Mouse (Mus musculus): Measurements from ENCODE around the gene Map3k13. TPM values are rescaled to one million over a fixed set of nuclear protein-coding genes. Genes with fewer than 3 reads are reported as not detected.
"Not testable (repeated sequence)": the region's sequence is repeated elsewhere in the genome, so short reads cannot be mapped to it uniquely, and the experiment has no call there.

Gene Map3k13
- total RNA-seq, 2 experiments from 2014 or later = 0.41 to 0.46 TPM

DNA sequence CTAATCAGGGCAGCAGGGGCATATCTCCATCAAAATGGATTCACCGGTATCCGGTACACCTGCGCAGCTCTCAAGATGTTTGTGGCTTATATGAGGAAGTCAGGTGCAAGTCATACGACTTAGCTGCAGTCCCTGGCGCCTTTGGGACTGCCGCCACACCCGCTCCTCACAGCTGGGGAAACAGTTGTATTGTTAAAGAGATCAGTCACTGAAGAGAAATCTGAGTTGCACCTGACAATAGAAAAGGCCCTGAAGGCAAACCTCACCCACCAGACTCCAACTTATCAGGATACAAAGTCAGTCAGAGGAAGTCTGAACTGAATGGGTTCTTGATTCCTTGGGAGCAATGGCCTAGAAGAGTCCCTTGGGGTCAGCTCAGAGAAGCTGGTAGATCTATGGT is 13.6 kb downstream of the Map3k13 start:
- DNase-seq = not testable (repeated sequence)

DNA sequence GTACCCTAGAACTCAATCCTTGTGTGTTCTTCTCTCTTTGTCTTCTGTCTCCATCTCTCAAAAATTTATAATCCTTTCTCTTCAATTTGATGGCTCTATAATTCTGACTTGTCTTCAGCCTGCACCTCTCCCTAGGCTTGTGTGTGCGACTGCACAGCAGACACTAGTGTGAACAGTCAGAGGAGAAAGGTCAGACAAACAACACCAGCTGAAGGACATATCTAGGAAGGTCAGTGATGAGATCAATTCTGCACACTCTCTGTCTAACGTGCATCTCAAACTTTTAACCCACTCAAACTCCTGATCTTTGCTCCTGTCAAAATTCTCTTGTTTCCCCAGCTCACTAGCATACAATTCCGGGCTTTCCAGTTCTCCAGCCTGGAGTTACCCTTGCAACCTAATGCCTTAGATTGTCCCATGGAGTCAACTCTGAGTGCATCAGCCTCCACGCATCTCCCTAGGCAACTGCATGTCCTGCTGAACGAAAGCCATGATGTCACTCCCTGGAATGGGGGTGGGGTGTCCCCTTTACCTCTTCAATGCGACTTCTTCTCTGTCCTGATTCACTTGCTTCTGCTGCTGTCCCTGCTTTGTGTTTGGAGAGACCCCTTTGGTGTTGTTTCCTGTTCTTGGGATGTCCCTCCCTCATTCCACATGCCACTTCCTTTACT is 19.2 kb downstream of the Map3k13 start:
- no peak for DNase-seq

DNA sequence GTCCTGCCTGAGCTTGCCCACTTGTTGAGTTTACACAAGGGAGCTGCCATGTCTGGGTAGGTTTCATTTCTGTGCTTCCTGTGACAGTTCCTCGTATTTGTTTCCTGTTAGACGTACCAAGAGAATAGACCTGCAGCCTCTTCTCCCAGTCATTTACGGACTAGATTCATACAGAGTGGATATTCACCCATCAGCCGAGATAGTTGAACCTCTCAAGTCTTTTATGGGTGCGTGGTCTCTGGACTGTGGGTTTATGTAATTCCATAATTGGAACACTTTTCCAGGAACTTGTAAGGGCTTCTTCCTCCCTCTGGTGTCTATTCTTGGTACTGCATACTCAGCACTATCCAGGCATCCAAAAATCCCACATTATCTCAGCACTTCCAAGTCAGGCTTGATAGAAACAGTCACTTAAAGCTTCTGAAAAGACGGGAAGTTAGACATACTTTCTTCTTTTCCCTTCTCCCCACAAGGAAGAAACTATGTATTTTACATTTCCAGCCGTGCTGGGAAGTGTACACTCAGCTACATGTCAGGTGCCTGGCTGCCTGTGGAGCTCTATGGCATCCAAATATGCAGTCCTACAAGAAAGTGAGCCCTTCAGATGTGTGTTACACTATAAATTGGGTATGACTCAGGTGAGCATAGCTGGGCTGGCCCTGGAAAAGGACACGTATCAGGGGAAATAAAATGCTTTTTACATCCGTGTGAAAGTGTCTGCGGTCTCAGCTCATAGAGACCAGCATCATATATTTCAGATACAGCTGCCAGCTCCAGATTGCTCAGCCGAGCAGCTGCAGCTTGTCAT is 20.9 kb downstream of the Map3k13 start:
- no peak for DNase-seq

DNA sequence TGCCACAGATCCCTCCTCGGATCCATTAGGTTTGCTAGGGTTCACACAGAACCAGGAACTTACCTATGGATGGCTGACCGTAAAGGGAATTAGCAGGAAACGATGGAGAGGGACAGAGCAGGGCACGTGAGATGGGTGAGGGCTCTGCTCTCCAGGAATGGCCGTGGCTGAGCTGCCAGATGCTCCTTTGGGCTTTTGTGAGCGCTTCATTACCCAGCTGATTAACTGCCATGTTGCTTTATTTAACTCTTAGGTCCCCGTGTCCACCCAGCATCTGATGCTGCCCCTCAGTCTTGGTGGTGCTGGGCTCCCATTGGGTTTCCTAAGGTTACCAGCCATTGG is 21.5 kb downstream of the Map3k13 start:
- DNase-seq = no peak

DNA sequence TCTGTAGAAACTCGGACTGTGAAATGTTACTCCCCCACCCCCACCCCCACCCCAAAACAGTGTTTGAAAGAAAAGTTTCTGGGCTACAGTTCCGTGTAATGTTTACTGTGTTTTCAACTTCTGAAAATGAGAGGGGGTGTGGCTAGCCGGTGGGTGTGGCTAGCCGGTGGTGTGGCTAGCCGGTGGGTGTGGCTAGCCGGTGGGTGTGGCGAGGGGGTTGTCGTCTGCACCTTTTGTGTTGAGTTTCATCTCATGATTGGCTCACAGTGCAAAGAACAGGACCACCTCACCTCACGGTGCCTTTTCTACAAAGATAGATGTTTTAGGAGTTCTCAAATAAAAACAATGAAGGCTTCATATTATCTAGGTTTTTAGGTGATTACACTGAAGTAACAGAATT is 24.0 kb downstream of the Map3k13 start:
- DNase-seq = no peak

DNA sequence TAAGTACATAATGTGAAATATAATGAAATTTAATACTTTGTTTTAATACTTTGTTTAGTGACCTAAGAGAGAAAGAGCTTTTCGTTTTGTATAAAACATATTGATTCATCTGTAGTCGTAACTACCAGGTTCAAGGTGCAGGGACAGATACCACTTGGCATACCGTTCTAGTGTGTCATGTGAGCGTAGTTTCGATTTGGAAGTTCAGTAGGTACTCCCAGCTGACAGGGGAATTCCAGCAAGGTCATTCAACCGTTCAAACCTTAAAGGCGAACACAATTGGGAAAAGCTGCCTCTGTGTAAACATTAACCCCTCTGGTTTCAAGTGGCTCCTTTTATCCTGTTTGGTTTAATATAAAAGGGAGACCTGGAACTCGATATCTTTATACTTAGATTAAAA is 24.5 kb downstream of the Map3k13 start:
- DNase-seq = no peak

DNA sequence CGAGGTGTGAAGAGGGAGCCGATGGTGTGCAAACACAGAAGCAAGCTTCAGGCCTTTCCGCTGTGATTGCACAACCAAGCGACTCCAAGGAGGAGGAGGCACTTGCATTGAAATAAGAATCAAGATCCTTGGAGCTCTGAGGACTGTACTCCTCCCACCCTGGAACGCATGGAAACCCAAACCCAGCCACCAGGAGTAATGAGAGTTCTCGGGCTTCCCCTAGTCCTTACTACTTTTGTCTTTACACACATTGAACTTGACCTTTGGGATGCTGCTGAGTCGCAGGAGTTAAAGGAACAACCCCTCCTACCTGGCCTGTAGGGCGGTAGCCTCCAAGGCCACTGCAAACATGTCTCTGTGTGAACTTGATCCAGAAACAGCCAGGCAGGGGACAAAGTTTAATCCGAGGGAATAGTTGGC is 31.5 kb downstream of the Map3k13 start:
- no peak for DNase-seq

DNA sequence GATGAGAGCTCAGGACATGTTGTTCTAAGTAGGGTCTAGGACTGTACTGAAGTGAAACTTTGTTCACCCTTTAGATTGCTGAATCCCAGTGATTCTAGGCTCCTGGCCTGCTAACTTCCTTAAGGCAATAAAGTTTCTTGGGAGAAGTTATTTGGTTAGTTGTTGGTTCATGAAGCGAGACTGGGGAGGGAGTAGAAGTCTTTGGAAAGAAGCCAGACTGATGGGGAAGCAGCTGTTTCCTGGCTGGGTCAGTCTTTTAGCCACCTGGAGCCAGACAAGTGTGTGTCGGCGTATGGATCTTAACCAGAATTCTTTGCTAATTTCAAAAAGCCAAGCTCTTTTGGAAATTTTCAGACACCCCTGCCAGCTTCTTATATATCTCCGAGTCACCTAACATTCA is 33.0 kb downstream of the Map3k13 start:
- DNase-seq = no peak

DNA sequence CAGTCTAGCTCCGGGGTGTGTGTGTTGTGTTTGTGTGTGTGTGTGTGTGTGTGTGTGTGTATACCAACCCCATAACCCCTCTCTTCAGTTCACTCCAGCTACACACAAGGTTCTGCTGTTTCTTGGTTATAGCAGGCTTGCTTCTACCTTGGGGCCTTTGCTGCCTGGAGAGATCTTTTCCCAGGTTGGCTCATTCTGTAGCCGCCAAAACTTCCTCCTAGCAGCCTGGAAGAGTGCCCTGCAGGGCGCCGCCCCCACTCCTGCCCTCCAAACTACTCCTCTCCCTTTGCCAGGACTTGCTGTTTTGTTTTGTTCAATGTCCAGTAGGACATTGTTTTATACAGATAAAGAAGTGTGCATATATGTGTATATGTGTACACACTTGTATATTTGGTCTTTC is 33.4 kb downstream of the Map3k13 start:
- DNase-seq = no peak

DNA sequence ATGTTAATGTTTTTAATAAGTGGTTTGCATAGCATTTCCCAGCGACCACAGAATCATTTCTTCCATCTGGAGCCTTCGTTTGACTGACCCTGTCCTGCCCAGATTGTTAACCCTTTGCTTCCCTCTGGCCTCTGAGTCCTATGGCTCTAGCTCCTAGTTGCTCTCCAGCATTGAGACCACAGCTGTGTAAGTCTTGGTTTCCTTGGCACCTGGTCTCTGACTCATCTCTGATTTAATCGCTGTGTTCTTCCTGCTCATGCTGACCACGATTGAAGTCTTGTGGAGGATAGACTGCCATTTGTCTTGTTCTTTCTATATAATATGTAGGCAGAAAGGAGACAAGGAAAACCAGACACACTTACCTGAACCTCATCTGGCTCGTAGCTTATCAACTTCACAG is 35.6 kb downstream of the Map3k13 start:
- DNase-seq = no peak

DNA sequence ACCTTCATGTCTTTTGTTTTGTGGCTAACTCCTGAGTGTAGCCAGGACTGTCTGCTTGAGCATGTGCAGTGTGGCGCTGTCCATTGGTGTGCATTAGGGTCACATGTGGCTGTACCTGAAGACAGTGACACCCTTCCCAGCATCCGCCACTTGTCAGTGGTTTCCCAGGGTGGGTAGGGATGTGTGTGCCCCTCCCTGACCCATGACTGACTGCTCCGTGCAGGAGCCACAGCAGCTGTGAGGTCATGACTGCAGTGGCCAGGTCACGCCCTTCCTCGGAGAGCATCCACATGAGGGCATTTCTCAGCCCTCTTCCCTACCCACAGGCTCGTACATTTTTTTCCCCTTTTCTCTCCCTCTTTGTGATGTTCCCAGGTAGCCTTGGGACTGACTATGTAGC is 36.6 kb downstream of the Map3k13 start:
- DNase-seq = no peak

DNA sequence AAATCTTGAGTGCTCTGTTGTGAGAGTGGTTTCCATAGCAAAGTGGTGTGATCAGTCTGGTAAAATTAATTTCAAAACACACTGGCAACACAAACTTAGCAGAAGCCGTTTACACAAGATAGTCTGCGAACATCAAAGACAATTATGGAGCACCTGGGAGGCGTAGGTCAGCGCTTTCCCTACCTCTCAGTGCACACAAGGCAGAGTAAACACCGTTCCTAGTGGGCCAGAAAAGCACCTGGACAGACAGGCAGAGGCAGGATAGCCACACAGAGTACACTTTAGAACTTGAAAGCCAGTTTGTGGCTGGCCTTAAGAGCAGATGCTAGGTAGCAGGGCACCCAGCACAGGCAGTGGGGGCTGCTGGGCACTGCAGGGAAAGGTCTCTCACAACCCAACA is 37.6 kb downstream of the Map3k13 start:
- DNase-seq = no peak

DNA sequence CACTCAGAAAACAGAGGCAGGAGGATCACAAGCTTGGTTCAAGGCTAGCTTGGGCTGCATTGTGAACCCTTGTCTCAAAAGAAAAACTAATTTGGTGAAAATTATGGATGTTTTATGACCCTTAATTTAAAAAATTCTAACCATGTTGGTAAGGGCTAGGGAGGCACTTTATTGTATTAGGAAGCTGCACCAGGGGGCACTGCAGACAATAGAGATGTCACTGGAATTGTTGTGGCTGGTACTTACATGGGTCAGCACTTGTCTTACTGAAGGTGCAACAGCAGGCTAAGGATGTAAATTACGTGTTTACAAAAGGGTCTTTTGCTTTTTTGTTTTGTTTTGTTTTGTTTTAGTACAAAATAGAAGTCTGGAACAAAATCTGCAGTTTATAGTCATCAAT is 39.3 kb downstream of the Map3k13 start:
- no peak for DNase-seq

DNA sequence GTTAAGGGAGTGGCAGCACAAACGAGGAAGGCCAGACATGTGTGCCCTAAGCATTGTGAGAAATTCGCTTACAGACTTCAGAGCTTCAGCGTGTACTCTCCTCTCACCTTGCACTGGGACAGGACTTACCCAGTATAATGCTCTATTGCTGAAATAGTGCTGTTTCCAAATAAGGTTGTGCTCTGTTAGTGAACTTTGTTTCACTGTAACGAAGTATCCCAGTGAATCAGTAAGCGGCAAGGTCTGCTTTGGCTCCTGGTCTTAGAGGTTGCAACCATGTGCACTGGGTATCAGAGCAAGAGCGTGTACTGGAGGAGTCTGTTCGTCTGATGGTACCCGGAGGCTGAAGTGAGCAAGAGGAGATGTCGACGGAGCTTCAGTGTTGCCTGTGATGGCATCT is 39.8 kb downstream of the Map3k13 start:
- DNase-seq = no peak

DNA sequence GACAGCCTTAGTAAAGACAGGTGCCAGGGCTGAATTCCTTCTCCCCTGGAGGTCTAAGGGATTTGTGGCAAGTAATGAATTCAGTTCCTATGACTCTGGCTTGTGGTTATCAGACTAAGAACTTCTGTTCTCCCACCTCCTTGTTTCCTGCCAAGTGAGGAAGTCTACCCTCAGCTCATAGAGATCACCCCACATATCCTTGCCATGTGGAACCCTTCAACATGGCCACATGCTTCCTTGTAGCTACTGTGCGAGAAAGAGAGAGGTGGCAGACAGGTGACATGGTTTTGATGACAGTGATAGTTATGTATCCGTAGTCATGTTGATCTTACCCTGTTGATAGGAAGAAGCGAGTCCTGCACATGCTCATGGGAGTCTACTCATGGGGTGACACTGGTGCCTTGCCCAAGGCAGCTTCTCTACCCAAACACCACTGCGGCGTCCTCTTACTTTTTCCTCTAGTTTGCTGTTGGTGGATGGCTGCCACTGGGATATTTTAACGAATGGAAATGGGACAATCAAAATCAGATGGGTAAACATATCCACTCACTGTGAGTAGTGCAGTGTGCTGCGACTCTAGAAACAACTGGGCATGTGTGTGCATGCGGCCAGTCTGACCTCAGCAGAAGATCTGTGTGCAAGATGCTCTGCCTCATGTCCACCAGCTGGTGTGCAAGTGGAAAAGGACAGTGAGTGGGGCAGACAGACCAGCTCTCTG is 40.9 kb downstream of the Map3k13 start:
- DNase-seq = no peak

DNA sequence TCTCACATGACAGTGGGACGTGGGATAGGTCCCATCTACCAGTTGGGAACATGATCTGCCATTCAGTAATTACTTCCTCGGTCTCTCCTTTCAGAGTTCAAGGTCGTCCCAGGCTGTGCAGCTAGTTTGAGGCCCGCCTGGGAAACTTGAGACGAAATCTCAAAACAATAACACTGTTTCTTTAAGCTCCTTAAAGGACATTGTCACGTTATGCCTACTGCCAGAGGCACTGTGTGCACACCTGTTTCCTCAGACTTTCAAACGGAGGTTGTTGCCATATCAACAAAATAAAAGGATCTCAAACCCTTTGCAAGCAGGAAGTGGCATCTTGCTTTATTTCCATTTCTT is 41.4 kb downstream of the Map3k13 start:
- DNase-seq = no peak

DNA sequence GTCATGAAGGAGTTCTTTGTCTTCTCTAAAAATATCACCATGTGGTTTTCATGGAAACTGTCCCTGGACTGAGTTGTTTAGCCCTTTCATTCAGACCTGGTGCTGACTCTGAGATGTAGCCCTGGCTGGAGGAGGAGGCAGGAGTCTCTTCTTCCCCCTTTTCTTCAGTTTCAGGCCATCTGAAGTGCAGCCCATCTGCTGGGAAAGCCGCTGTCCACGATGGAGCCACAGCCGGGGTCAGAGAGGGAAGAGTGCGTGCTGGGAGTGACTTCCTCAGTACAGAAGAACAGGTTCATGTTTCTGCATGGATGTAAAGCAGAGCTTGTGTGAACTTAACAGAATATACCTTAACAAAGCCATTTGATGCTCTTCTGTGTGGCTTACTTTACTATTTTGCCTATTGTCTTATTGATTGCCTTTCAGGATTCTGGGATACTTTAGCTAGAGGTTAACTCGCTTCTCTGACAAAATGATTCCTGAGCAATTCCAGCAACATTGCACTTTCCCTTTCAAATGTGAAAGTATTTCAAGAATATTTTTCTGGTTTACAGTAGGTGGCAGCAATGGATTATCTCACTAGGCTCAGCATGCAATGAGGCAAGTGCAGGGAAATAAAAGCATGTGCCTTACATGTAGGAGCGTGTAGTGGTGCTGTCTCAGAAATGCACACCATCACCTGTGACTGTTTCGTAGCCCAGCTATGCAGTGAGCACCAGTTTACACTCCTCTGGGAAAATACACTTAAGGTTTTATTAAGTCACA is 42.3 kb downstream of the Map3k13 start:
- no peak for DNase-seq

DNA sequence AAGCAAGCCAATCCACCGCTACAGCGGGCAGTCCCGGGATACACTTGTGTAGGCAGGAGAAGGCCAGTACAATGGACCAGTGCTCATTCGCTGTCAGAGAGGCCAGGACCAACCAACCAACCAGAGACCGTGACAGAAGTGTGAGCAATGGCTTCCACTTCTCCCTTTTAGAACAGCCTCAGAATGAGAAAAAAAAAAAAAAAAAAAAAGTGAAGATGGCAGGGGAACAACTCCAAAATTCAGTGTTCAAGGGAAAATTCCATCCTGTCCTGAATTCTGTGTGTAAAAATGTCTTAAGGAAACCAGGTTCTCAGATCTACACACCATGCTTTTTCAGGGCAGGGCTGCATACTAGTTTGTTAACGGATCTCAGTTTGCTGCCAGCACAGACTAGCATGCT is 43.5 kb downstream of the Map3k13 start:
- DNase-seq = no peak

DNA sequence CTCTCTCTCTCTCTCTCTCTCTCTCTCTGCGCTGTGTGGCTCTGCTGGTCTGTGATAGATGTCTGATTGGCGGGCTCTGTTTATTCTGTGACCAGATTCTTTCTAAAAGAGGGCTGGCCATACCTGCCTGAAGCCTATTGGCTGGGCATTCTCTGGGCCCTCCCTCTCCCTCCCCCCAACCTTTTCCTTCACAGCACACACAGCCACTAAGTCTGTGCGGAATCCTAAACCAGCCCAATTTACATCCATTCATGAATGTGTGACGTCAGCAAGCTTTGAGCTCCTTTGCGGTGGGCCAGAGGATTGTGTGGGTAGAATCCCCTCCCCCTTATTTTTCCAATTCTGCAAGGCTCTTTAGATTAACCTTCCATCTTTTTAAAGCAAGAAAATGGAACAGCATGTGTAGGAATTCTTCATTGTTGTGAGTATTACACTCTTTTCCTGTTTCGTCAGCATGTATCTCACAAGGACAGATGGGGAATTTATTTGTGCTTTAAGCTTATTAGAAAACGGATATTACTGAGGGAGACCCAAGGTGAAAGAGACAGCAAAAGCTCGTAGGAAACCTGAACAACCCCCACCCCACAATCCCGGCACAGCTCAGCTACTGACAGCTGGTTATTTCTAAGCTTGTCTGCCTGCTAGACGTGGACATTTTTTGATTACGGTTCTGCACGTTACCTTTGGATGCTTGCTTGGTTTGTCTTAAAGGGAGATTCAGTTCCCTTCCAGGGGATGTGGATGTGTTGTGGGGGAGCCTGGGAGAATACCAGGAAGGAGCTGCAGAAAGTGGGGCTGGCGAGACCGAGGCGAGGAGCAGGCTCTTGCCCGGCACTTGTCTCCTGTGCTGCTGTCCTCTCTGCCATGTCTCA is 51.9 kb downstream of the Map3k13 start:
- DNase-seq = peak; percentile 39

DNA sequence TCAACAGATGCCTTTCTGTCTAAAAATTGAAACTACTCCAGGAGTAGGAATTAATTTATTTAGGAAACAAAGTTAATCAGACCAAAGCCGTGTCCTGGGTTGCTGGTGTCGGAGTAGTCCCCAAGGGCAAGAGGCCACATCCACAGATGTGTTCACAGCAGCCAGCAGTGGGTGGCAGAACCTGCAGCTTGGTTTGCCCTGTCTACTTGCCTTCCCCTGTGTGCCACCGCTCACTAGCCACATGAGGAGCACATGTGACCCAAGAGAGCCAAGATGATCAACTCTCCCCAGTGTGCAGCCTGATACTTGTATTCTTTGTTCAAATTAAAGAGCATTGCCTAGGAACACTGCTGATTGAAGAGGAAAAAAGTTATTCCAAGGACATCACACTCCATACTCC is 54.3 kb downstream of the Map3k13 start:
- DNase-seq = no peak

DNA sequence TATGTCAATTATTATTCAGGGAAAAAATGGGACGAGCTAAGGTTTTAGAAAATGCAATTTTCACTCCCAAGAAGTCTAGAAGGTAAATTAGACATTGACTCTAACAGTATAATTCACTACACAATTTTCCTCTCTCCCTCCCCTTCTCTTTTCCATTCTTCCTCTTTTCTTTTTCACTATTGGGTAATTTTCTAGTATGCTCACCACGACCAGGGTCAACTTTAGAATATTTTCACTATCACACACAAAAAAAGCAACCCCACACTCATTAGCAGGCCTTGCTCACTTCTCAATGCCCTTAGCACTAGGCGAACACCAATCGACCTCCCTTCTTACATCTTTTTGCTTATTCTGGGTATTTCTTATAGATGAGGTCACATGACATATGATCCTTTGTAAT is 54.7 kb downstream of the Map3k13 start:
- DNase-seq = no peak

DNA sequence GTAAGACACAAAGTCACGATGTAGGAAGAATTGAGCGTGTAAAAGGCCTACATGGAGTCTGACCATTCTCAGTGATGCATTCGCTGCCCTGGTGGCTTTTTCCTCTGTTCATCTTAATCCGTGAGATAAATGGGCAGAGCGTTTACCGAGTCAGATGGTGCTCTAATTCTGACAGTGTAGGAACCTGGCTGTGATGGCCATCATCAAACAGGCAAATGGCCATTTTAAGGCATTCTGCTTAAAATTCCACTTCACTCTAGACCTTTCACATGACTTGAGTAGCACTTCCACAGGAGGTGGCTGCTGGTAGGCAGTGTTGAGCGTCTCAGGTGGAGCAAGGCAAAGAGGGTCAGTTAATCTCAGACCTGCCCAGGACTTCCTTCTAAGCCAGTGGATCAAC is 58.2 kb downstream of the Map3k13 start:
- no peak for DNase-seq

Data from gastrocnemius, postnatal 25 days (tissue).